Mouse (Mus musculus) hindbrain, postnatal 0 days (tissue): Measurements from ENCODE around the gene Rpl15. TPM values are rescaled to one million over a fixed set of nuclear protein-coding genes. Genes with fewer than 3 reads are reported as not detected.
"Not testable (repeated sequence)": the region's sequence is repeated elsewhere in the genome, so short reads cannot be mapped to it uniquely, and the experiment has no call there.

ENCODE experiments used
- ATAC-seq: fragments of 200-750 bp; cut with Nextera tagmentation; 2 replicates; pipeline ENCODE4 v1.8.0; 2017; ENCODE audit warnings: mild to moderate bottlenecking, moderate TSS enrichment, moderate library complexity
- DNase-seq: peaks from one replicate; pipeline ENCODE4 v3.0.0-alpha.2; 2015; ENCODE audit warnings: low spot score
- H3K27ac ChIP-seq: fragments of 300-500 bp; sonication (generic); 2 replicates; pipeline ENCODE4 v1.5.1; 2014; ENCODE audit warnings: mild to moderate bottlenecking
- H3K27me3 ChIP-seq: fragments of 300-500 bp; sonication (generic); 2 replicates; pipeline ENCODE4 v1.6.1; 2014; ENCODE audit warnings: low read length, mixed read lengths; ENCODE audit not compliant: insufficient read depth
- H3K36me3 ChIP-seq: fragments of 300-500 bp; sonication (generic); 2 replicates; pipeline ENCODE4 v1.6.1; 2014; ENCODE audit warnings: low read length, mixed read lengths; ENCODE audit not compliant: insufficient read depth
- H3K4me1 ChIP-seq: fragments of 300-500 bp; sonication (generic); 2 replicates; pipeline ENCODE4 v1.6.1; 2014; ENCODE audit warnings: antibody characterized with exemption, low read length, mixed read lengths; ENCODE audit not compliant: insufficient read depth
- H3K4me2 ChIP-seq: fragments of 300-500 bp; sonication (generic); 2 replicates; pipeline ENCODE4 v1.6.1; 2014; ENCODE audit warnings: low read depth, mild to moderate bottlenecking, low read length, moderate library complexity, mixed read lengths
- H3K4me3 ChIP-seq: fragments of 300-500 bp; sonication (generic); 2 replicates; pipeline ENCODE4 v1.5.1; 2014; ENCODE audit warnings: low read length
- H3K9ac ChIP-seq: fragments of 300-500 bp; sonication (generic); replicated peaks from 2 replicates; pipeline ENCODE4 v1.6.1; 2014; ENCODE audit warnings: mild to moderate bottlenecking, low read length, moderate library complexity, mixed read lengths
- H3K9me3 ChIP-seq: fragments of 300-500 bp; sonication (generic); 2 replicates; pipeline ENCODE4 v1.6.1; 2016; ENCODE audit warnings: low read length, mixed read lengths
- CTCF ChIP-seq: IDR thresholded peaks from 2 replicates; pipeline ENCODE4 v1.5.1; 2016; ENCODE audit warnings: antibody characterized with exemption, control low read depth, low read depth
- WGBS: fragments of 180-500 bp; shearing (Covaris S2); extraction: QIAGEN DNeasy Blood & Tissue Kit; methylation state at CpG from one replicate; pipeline ENCODE4 v1.1.7; 2014; 5-methylcytosine and 5-hydroxymethylcytosine counted together
- polyA plus RNA-seq: library from polyadenylated mRNA; unstranded; fragments of >200 nt; fragmentation: Nextera tagmentation; extraction: Ambion mirVana; gene quantifications from 2 replicates; pipeline ENCODE4 v1.2.1, GENCODE M21; 2015
- total RNA-seq: library from RNA; depleted of rRNA; stranded (reverse); fragments of >200 nt; gene quantifications from 2 replicates; pipeline ENCODE4 v1.2.3, GENCODE M21; 2014

Rpl15 gene
- total and polyA plus RNA-seq, 2 experiments from 2014 or later = 275 to 452 TPM

DNA sequence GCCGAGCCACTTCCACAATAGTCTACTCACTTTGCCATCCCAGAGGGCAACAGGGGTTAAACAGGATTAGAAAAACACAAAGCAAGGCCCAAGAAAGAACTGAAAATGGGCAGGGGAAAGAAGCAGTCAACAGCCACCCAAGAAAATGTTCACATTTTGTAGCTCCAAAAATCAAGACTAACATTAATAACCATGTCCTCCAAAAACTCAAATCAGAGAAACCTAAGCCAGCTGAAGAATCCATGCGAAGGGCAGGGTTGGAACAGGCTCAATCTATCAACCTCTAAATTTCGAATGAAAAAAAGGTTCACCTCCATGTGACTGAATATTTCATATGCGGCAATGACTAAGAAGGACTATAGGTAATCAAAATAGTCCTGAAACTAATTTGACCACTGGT is 33.8 kb downstream of the Rpl15 start:
- DNase-seq (no peak), ATAC-seq (no peak)
- Histone ChIP-seq H3K27me3 (no peaks in the 10 kb centered on the region), H3K36me3 (no peaks in the 10 kb centered on the region), H3K4me3 (peak overlapping the region; percentile 88), H3K9ac (0 out of 2 replicates have a peak overlapping the region, but pooled peaks have one; percentile 84), H3K27ac (no peak overlapping the region), H3K4me2 (peak overlapping the region; percentile 77), H3K9me3 (no peaks in the 10 kb centered on the region), H3K4me1 (no peaks in the 10 kb centered on the region)
- no peak for TF ChIP-seq CTCF
- 59% methylated on average over 4 of the region's 4 CpGs for WGBS

DNA sequence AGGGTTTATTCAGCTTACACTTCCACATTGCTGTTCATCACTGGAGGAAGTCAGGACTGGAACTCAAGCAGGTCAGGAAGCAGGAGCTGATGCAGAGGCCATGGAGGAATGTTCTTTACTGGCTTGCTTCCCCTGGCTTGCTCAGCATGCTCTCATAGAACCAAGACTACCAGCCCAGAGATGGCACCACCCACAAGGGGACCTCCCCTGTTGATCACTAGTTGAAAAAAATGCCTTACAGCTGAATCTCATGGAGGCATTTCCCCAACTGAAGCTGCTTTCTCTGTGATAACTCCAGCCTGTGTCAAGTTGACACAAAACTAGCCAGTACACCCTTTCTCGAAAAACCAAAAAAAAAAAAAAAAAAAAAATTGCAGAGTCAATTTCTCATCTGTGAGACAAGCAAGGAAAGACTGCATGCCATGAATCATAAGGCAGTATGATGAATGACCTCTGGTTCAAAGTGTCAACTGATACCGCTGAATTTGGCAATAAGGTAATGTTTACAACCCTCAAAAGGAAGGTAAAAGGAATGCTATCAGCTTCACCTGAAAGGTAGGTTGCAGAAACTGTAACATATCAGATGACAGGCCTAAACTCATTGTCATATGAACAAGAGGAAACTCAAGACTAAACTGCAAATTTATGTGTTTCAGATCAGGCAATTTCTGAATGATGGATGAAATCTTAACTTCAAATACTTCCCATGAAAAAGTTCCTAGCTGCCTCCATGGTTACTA is 34.5 kb downstream of the Rpl15 start:
- not testable (repeated sequence) for H3K4me2 ChIP-seq, H3K9ac ChIP-seq, H3K27me3 ChIP-seq, H3K27ac ChIP-seq, H3K9me3 ChIP-seq, ATAC-seq, H3K36me3 ChIP-seq, DNase-seq, H3K4me1 ChIP-seq, H3K4me3 ChIP-seq
- WGBS = 95% methylated on average over 2 of the region's 2 CpGs

DNA sequence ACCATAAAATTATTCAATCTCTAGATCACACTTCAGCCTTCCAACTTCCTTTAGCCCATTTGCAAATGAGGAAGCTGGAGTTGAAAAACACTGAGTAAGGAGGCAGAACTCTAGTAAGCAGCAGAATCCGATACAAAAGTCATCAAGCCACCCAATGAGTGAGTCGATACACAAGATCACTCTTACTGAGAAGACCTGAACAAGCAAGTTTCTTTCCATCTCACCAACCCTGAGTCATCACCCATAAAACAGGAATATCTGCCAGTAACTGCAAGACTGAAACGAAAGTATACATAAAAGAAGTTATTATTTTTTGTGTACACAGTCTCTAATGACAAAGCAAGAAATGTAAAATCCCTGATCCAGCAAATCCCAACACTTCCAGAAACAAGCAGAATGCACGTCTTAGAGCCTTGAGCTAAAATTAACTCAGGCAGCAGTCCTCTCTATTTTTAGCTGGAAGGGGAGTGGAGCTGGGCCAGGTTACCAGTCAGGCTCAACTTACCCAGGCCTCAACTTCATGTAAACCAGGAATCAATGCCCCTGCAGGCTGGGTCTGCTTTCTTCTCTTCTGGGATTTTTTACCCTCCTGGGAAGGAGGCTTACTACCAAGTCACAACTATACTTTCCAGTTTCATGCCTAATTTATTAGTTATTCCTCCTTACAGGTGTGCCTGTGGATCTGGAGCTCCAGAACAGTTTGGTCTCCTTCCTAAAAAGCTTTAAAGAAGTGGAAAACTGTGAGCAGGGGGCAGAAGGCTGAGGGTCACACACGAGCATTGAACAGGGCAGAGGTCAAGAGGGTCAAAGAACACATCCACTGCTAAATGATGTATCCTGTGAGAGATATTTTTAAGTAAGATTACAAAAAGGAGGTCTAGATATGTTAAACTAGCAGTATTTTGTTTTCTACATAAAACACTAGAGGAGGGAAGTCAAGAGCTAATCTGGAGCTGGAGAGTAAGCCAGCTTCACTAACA is 36.9 kb downstream of the Rpl15 start:
- H3K9ac ChIP-seq = no peak overlapping the region
- ATAC-seq (no peak), DNase-seq (no peak)
- H3K27ac ChIP-seq = no peak overlapping the region
- no peaks in the 10 kb centered on the region for H3K9me3 ChIP-seq
- WGBS = 61% methylated on average over 5 of the region's 5 CpGs
- H3K36me3 ChIP-seq = no peaks in the 10 kb centered on the region
- no peaks in the 10 kb centered on the region for H3K4me1 ChIP-seq
- H3K4me3 ChIP-seq = no peak overlapping the region
- no peak overlapping the region for H3K4me2 ChIP-seq
- no peak for TF ChIP-seq CTCF
- H3K27me3 ChIP-seq = no peaks in the 10 kb centered on the region

DNA sequence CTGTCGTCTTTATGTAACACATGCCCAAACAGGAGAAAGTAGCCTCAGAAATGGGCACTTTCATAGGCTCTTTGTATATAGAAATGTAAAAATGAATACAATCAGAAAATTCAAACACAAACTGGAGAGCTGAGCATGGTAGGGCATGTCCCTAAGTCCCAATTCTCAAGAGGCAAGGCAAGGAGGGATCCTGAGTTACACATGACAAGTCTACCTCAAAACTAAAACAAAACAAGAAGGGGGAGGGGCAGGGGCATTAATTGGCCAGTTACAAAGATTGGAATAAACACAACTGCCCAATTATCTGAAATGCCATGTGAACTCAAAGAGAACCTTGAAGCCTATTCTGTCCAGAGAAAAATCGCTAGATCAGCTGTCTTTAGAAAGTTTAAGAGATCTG is 38.1 kb downstream of the Rpl15 start:
- Histone ChIP-seq H3K36me3 (no peaks in the 10 kb centered on the region), H3K27me3 (no peaks in the 10 kb centered on the region), H3K27ac (no peak overlapping the region), H3K4me2 (no peak overlapping the region), H3K4me3 (no peak overlapping the region), H3K4me1 (no peaks in the 10 kb centered on the region), H3K9ac (no peak overlapping the region), H3K9me3 (no peaks in the 10 kb centered on the region)
- ATAC-seq = no peak
- no peak for TF ChIP-seq CTCF
- 94% methylated on average over 2 of the region's 2 CpGs for WGBS
- no peak for DNase-seq

DNA sequence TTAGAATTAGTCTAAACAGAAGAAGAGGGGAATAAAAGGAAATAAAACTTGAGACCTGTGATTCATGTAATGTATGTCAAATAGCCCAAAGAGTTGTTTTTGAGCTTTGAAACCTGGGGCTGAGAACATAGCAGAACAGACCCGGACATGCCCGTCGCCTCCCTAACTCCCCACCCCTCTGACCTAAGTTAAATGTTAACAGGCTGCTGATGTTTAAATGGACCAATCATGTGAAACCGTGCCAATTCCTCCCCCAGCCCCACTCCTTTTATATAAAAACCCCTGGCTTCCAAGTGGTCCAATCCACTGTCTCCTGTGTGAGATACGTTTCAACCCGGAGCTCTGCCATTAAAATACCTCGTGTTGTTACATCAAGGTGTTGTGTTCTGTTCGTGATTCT is 39.3 kb downstream of the Rpl15 start:
- H3K9ac ChIP-seq, ATAC-seq, H3K4me3 ChIP-seq: not testable (repeated sequence)

DNA sequence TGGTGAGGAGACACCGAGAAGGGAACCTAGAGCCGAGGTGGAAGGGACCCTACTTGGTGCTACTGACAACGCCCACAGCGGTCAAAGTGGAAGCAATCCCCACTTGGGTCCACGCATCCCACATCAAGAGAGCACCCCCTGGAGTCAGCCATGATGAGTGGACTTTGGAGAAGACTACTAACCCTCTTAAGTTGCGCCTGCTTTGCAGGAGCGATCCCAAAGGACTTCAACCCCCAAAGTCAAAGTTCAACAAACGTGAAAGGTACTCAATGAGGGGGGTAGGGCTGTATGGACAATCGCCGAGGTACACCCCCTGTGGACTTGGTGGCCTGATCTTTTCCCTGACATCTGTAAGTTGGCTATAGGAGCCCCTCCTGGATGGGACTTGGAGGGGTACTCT is 41.4 kb downstream of the Rpl15 start:
- not testable (repeated sequence) for H3K4me3 ChIP-seq, H3K27ac ChIP-seq, H3K9me3 ChIP-seq, ATAC-seq, H3K4me1 ChIP-seq, H3K27me3 ChIP-seq, H3K9ac ChIP-seq, H3K36me3 ChIP-seq, DNase-seq, H3K4me2 ChIP-seq
- WGBS = 92% methylated on average over 10 of the region's 10 CpGs

More for the DNA sequence above, 39.3 kb downstream of the Rpl15 start:
- H3K27me3 ChIP-seq, H3K36me3 ChIP-seq, H3K27ac ChIP-seq, H3K4me2 ChIP-seq, DNase-seq, H3K9me3 ChIP-seq, H3K4me1 ChIP-seq: not testable (repeated sequence)
- WGBS = 97% methylated on average over 8 of the region's 8 CpGs
